Mouse (Mus musculus): ENCODE data around the gene Fut8. TPM values are rescaled to one million over a fixed set of nuclear protein-coding genes. Genes with fewer than 3 reads are reported as not detected.

The Fut8 gene
- polyA plus RNA-seq, 1 experiment from 2014 or later = 28.0 TPM

GRCm38 (mm10) chr12:77491478-77491877, 253.6 kb downstream of the Fut8 start:
- 0 out of 2 replicates have a peak, but pooled peaks cover 4% of the 10 kb centered on the region for H3K9me3 ChIP-seq
- H3K36me3 ChIP-seq = no peaks in the 10 kb centered on the region
- no peak overlapping the region for H3K4me3 ChIP-seq
- 0 out of 2 replicates have a peak, but pooled peaks cover 4% of the 10 kb centered on the region for H3K4me1 ChIP-seq
- ATAC-seq (ENCODE audit: low FRiP score, low read depth) = no peak
- no peak overlapping the region for H3K9ac ChIP-seq
- 86% methylated on average over 3 of the region's 3 CpGs for WGBS
- no peak overlapping the region for H3K4me2 ChIP-seq (replicated peaks)
- no peaks in the 10 kb centered on the region for H3K27me3 ChIP-seq
- no peak overlapping the region for H3K27ac ChIP-seq

- Histone ChIP-seq H3K27me3 (no peaks in the 10 kb centered on the region), H3K9ac (no peak overlapping the region), H3K36me3 (no peaks in the 10 kb centered on the region), H3K27ac (no peak overlapping the region), H3K4me1 (0 out of 2 replicates have a peak, but pooled peaks cover 4% of the 10 kb centered on the region), H3K4me3 (no peak overlapping the region), H3K4me2 (replicated peaks) (no peak overlapping the region), H3K9me3 (no peaks in the 10 kb centered on the region)
- 88% methylated on average over 1 of the region's 1 CpGs for WGBS
- no peak for ATAC-seq (ENCODE audit: low FRiP score, low read depth)
Observed at GRCm38 (mm10) chr12:77495781-77496180, 257.9 kb downstream of the Fut8 start.

GRCm38 (mm10) chr12:77498153-77498552, 260.2 kb downstream of the Fut8 start:
- Histone ChIP-seq H3K4me1 (no peaks in the 10 kb centered on the region), H3K36me3 (no peaks in the 10 kb centered on the region), H3K9ac (no peak overlapping the region), H3K4me2 (replicated peaks) (no peak overlapping the region), H3K27ac (no peak overlapping the region), H3K4me3 (no peak overlapping the region), H3K27me3 (no peaks in the 10 kb centered on the region), H3K9me3 (no peaks in the 10 kb centered on the region)
- ATAC-seq (ENCODE audit: low FRiP score, low read depth) = no peak
- 66% methylated on average over 2 of the region's 2 CpGs for WGBS

GRCm38 (mm10) chr12:77500439-77501055, 262.6 kb downstream of the Fut8 start:
- no peak overlapping the region for H3K27ac ChIP-seq
- no peak overlapping the region for H3K9ac ChIP-seq
- H3K27me3 ChIP-seq = no peaks in the 10 kb centered on the region
- WGBS = 57% methylated on average over 5 of the region's 5 CpGs
- H3K4me2 ChIP-seq (replicated peaks) = no peak overlapping the region
- ATAC-seq (ENCODE audit: low FRiP score, low read depth) = no peak
- H3K9me3 ChIP-seq = no peaks in the 10 kb centered on the region
- H3K4me1 ChIP-seq = no peaks in the 10 kb centered on the region
- no peak overlapping the region for H3K4me3 ChIP-seq
- no peaks in the 10 kb centered on the region for H3K36me3 ChIP-seq

- H3K4me1 ChIP-seq = no peaks in the 10 kb centered on the region
- H3K27ac ChIP-seq = no peak overlapping the region
- no peaks in the 10 kb centered on the region for H3K36me3 ChIP-seq
- no peak overlapping the region for H3K9ac ChIP-seq
- no peaks in the 10 kb centered on the region for H3K9me3 ChIP-seq
- H3K27me3 ChIP-seq = no peaks in the 10 kb centered on the region
- no peak for ATAC-seq (ENCODE audit: low FRiP score, low read depth)
- no peak overlapping the region for H3K4me3 ChIP-seq
- H3K4me2 ChIP-seq (replicated peaks) = no peak overlapping the region
- 64% methylated on average over 7 of the region's 7 CpGs for WGBS
Observed at GRCm38 (mm10) chr12:77501466-77502240, 263.7 kb downstream of the Fut8 start.

- Histone ChIP-seq H3K4me2 (replicated peaks) (no peak overlapping the region), H3K4me1 (no peaks in the 10 kb centered on the region), H3K4me3 (no peak overlapping the region), H3K27ac (no peak overlapping the region), H3K9ac (no peak overlapping the region), H3K27me3 (no peaks in the 10 kb centered on the region), H3K9me3 (no peaks in the 10 kb centered on the region), H3K36me3 (no peaks in the 10 kb centered on the region)
- 88% methylated on average over 3 of the region's 3 CpGs for WGBS
- ATAC-seq (ENCODE audit: low FRiP score, low read depth) = no peak
Observed at GRCm38 (mm10) chr12:77502243-77502642, 264.3 kb downstream of the Fut8 start.

GRCm38 (mm10) chr12:77505431-77505830, 267.5 kb downstream of the Fut8 start:
- Histone ChIP-seq H3K4me1 (no peaks in the 10 kb centered on the region), H3K27me3 (no peaks in the 10 kb centered on the region), H3K9ac (no peak overlapping the region), H3K27ac (no peak overlapping the region), H3K4me2 (replicated peaks) (no peak overlapping the region), H3K4me3 (no peak overlapping the region), H3K36me3 (no peaks in the 10 kb centered on the region), H3K9me3 (no peaks in the 10 kb centered on the region)
- no peak for ATAC-seq (ENCODE audit: low FRiP score, low read depth)
- WGBS = 88% methylated on average over 2 of the region's 2 CpGs

GRCm38 (mm10) chr12:77507770-77508169, 269.8 kb downstream of the Fut8 start:
- no peak overlapping the region for H3K4me3 ChIP-seq
- no peaks in the 10 kb centered on the region for H3K27me3 ChIP-seq
- no peak overlapping the region for H3K4me2 ChIP-seq (replicated peaks)
- no peak for ATAC-seq (ENCODE audit: low FRiP score, low read depth)
- WGBS = 88% methylated on average over 24 of the region's 24 CpGs
- H3K9ac ChIP-seq = no peak overlapping the region
- H3K4me1 ChIP-seq = no peaks in the 10 kb centered on the region
- no peaks in the 10 kb centered on the region for H3K9me3 ChIP-seq
- H3K36me3 ChIP-seq = no peaks in the 10 kb centered on the region
- H3K27ac ChIP-seq = no peak overlapping the region

- Histone ChIP-seq H3K27ac (no peak overlapping the region), H3K4me2 (replicated peaks) (no peak overlapping the region), H3K4me1 (no peaks in the 10 kb centered on the region), H3K4me3 (no peak overlapping the region), H3K9ac (no peak overlapping the region), H3K36me3 (no peaks in the 10 kb centered on the region), H3K27me3 (no peaks in the 10 kb centered on the region), H3K9me3 (no peaks in the 10 kb centered on the region)
- WGBS = 92% methylated on average over 7 of the region's 7 CpGs
- no peak for ATAC-seq (ENCODE audit: low FRiP score, low read depth)
Observed at GRCm38 (mm10) chr12:77510758-77511157, 272.8 kb downstream of the Fut8 start.

- Histone ChIP-seq H3K4me2 (replicated peaks) (no peak overlapping the region), H3K9me3 (no peaks in the 10 kb centered on the region), H3K9ac (no peak overlapping the region), H3K4me1 (no peaks in the 10 kb centered on the region), H3K27ac (no peak overlapping the region), H3K4me3 (no peak overlapping the region), H3K36me3 (no peaks in the 10 kb centered on the region), H3K27me3 (no peaks in the 10 kb centered on the region)
- 83% methylated on average over 9 of the region's 9 CpGs for WGBS
- ATAC-seq (ENCODE audit: low FRiP score, low read depth) = no peak
Observed at GRCm38 (mm10) chr12:77511206-77511605, 273.3 kb downstream of the Fut8 start.

- H3K9me3 ChIP-seq = no peaks in the 10 kb centered on the region
- no peak for ATAC-seq (ENCODE audit: low FRiP score, low read depth)
- 76% methylated on average over 3 of the region's 3 CpGs for WGBS
- H3K36me3 ChIP-seq = no peaks in the 10 kb centered on the region
- no peak overlapping the region for H3K9ac ChIP-seq
- no peaks in the 10 kb centered on the region for H3K4me1 ChIP-seq
- no peak overlapping the region for H3K4me3 ChIP-seq
- H3K27me3 ChIP-seq = no peaks in the 10 kb centered on the region
- no peak overlapping the region for H3K27ac ChIP-seq
- H3K4me2 ChIP-seq (replicated peaks) = no peak overlapping the region
Observed at GRCm38 (mm10) chr12:77511631-77512030, 273.7 kb downstream of the Fut8 start.

- Histone ChIP-seq H3K4me1 (peaks cover 17% of the 10 kb centered on the region), H3K9ac (no peak overlapping the region), H3K9me3 (no peaks in the 10 kb centered on the region), H3K27me3 (no peaks in the 10 kb centered on the region), H3K4me3 (no peak overlapping the region), H3K27ac (no peak overlapping the region), H3K36me3 (no peaks in the 10 kb centered on the region), H3K4me2 (replicated peaks) (no peak overlapping the region)
- ATAC-seq (ENCODE audit: low FRiP score, low read depth) = no peak
- 62% methylated on average over 6 of the region's 6 CpGs for WGBS
Observed at GRCm38 (mm10) chr12:77516805-77517204, 278.9 kb downstream of the Fut8 start.
